Mouse (Mus musculus) olfactory bulb, adult 2 months (tissue): Measurements from ENCODE around the gene Det1.

Experiments used
- CTCF ChIP-seq: fragments of 200-500 bp; IDR thresholded peaks from 2 replicates; pipeline ENCODE4 v1.5.1; 2012; ENCODE audit warnings: low read depth, mild to moderate bottlenecking, low read length, moderate library complexity; ENCODE audit not compliant: insufficient read depth
- POLR2A ChIP-seq: fragments of 200-500 bp; IDR thresholded peaks from 2 replicates; pipeline ENCODE4 v1.6.1; 2012; ENCODE audit warnings: mild to moderate bottlenecking, low read depth, low read length, moderate library complexity; ENCODE audit not compliant: insufficient read depth

- TF ChIP-seq CTCF = no peak
- TF ChIP-seq POLR2A = no peak
Observed at GRCm38 (mm10) chr7:78884139-78884538, 37.1 kb upstream of the Det1 start.
